22 mouse cellular contexts compared by ENCODE assay signal in genomic region chr2:102763176-102763575, GRCm38 (mm10).
"Had no signal": no experiment of that assay in that cellular context is flagged by ENCODE, and none has a peak within 500 bp of the region (broad histone marks: within the 10 kb centered on the region; RNA-seq: fewer than 3 reads in every experiment).

No protein-coding gene starts in this region.

- H3K9ac ChIP-seq: kidney, embryonic 15.5 days; limb, embryonic 13.5 days; liver, embryonic 14.5 days; liver, postnatal 0 days; lung, embryonic 14.5 days; neural tube, embryonic 12.5 days; neural tube, embryonic 15.5 days; stomach, embryonic 15.5 days had no signal

- H3K4me2 ChIP-seq: kidney, embryonic 15.5 days; limb, embryonic 13.5 days; liver, embryonic 11.5 days; lung, embryonic 14.5 days; midbrain, embryonic 11.5 days; neural tube, embryonic 12.5 days; neural tube, embryonic 15.5 days; stomach, embryonic 15.5 days had no signal

- H3K27me3 ChIP-seq: kidney, embryonic 15.5 days; limb, embryonic 13.5 days; neural tube, embryonic 12.5 days; neural tube, embryonic 15.5 days; stomach, embryonic 15.5 days had no signal

- H3K27ac ChIP-seq: kidney, embryonic 15.5 days; limb, embryonic 10.5 days; limb, embryonic 13.5 days; liver, embryonic 14.5 days; neural tube, embryonic 12.5 days; neural tube, embryonic 15.5 days; stomach, embryonic 15.5 days had no signal

- H3K36me3 ChIP-seq: kidney, embryonic 15.5 days; limb, embryonic 10.5 days; limb, embryonic 13.5 days; stomach, embryonic 15.5 days had no signal

- ATAC-seq: liver, postnatal 0 days; lung, postnatal 0 days had no signal

- H3K9me3 ChIP-seq: kidney, embryonic 15.5 days; limb, embryonic 10.5 days; limb, embryonic 13.5 days; neural tube, embryonic 12.5 days; neural tube, embryonic 15.5 days; stomach, embryonic 15.5 days had no signal

- H3K4me3 ChIP-seq: kidney, embryonic 15.5 days; limb, embryonic 10.5 days; limb, embryonic 13.5 days; neural tube, embryonic 12.5 days; neural tube, embryonic 15.5 days; stomach, embryonic 15.5 days had no signal

- H3K4me1 ChIP-seq: kidney, embryonic 15.5 days; limb, embryonic 10.5 days; limb, embryonic 13.5 days; neural tube, embryonic 12.5 days; neural tube, embryonic 15.5 days; stomach, embryonic 15.5 days had no signal

- DNase-seq: kidney, adult 8-10 months; kidney, postnatal 10 days; kidney, postnatal 36 days; layer of hippocampus, adult 9-11 months; liver, postnatal 0 days; lung, embryonic 14.5 days; lung, postnatal 36 days; midbrain, embryonic 14.5 days; retina, postnatal 1 day; right cerebral cortex, postnatal 25 days; spleen, adult 18-20 months; thymus, postnatal 25 days had no signal
